Mouse (Mus musculus) forebrain, embryonic 12.5 days (tissue): ENCODE measurements around the gene Irs4. TPM values are rescaled to one million over a fixed set of nuclear protein-coding genes. Genes with fewer than 3 reads are reported as not detected.

ENCODE experiments used
- ATAC-seq: fragments of 200-750 bp; cut with Nextera tagmentation; 2 replicates; pipeline ENCODE4 v1.8.0; 2017; ENCODE audit warnings: moderate TSS enrichment; ENCODE audit not compliant: low FRiP score
- H3K27ac ChIP-seq: fragments of 300-500 bp; sonication (generic); 2 replicates; pipeline ENCODE4 v1.5.1; 2016; ENCODE audit warnings: mild to moderate bottlenecking
- H3K27me3 ChIP-seq: fragments of 300-500 bp; sonication (generic); 2 replicates; pipeline ENCODE4 v1.6.1; 2016; ENCODE audit warnings: mild to moderate bottlenecking
- H3K36me3 ChIP-seq: fragments of 300-500 bp; sonication (generic); replicated peaks from 2 replicates; pipeline ENCODE4 v1.6.1; 2016; ENCODE audit warnings: mild to moderate bottlenecking
- H3K4me1 ChIP-seq: fragments of 300-500 bp; sonication (generic); 2 replicates; pipeline ENCODE4 v1.6.1; 2016
- H3K4me2 ChIP-seq: fragments of 300-500 bp; sonication (generic); 2 replicates; pipeline ENCODE4 v1.6.1; 2016; ENCODE audit warnings: mild to moderate bottlenecking, moderate library complexity
- H3K4me3 ChIP-seq: fragments of 300-500 bp; sonication (generic); replicated peaks from 2 replicates; pipeline ENCODE4 v1.5.1; 2016; ENCODE audit warnings: mild to moderate bottlenecking
- H3K9ac ChIP-seq: fragments of 300-500 bp; sonication (generic); 2 replicates; pipeline ENCODE4 v1.6.1; 2016; ENCODE audit warnings: mild to moderate bottlenecking
- H3K9me3 ChIP-seq: fragments of 300-500 bp; sonication (generic); 2 replicates; pipeline ENCODE4 v1.6.1; 2016
- WGBS: fragments of 180-500 bp; shearing (Covaris S2); methylation state at CpG from one replicate; pipeline ENCODE4 v1.1.7; 2016; 5-methylcytosine and 5-hydroxymethylcytosine counted together
- polyA plus RNA-seq: library from polyadenylated mRNA; unstranded; fragments of >200 nt; fragmentation: Nextera tagmentation; extraction: Ambion mirVana; gene quantifications from 2 replicates; pipeline ENCODE4 v1.2.1, GENCODE M21; 2016

The Irs4 gene
- polyA plus RNA-seq, result 2.6 and 3.0 TPM in 2 replicates

DNA sequence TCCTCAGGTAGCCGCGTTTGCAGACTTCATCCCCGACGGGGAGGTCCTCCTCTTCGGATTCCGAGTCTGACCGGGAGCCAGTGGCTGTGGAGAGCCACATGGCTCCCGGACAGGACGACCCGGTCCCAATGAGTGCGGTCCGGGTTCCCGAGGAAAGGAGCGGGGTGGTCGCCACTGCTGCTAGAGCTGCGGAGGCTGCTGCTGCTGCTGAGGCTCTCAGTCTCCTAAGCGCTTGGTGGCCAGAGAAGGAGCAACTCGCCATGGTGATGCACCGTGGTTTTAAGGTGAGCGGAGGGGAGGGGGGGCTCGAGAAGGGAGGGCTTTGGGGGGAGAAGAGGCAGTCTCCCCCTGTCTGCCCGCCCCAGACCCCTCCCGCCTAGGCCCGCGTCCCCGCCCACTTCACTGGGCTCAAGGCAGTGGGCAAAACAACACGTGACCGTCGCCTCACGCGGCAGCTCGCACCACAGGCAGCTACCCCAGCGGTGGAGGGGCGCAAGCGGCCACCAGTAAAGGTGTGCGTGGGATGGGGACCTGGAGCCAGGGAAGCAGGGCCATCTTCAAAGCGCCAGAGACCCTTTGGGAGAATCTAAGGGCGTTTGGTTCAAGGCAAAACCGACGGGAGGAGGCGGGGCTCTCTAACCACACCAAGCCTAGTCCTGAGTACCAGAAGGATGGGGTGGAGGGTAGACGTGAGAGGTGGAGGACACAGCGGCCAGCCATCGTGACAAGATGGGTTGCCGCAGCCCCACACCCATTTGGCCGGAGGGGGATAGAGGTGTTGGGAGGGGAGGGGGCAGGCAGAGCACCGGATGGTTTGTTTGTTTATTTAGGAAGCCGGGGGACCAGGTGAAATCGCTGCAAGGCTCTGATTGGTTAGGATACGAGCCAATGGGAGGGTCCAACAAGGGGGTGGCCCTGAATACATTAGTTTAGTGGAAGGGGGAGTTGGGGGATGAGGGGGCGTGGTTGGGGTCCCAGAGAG is at the start of gene Irs4:
Irs4 (minus strand) TSS at position 327 of the 982 bp plus-strand sequence.
- H3K9me3 ChIP-seq, result no peaks in the 10 kb centered on the region
- peak; percentile 86 for ATAC-seq
- H3K9ac ChIP-seq, result 0 out of 2 replicates have a peak within 1 kb of the TSS, but pooled peaks have one; percentile 21
- H3K4me3 ChIP-seq, result peak within 1 kb of the TSS; percentile 45
- H3K36me3 ChIP-seq, result no peaks in the 10 kb centered on the region
- peak within 1 kb of the TSS; percentile 59 for H3K4me2 ChIP-seq
- H3K27me3 ChIP-seq, result peaks cover 66% of the 10 kb centered on the region
- H3K4me1 ChIP-seq, result no peaks in the 10 kb centered on the region; the same call in none of the 2 replicates
- WGBS, result 17% methylated on average over 49 of the region's 51 CpGs
- no peak within 1 kb of the TSS for H3K27ac ChIP-seq

DNA sequence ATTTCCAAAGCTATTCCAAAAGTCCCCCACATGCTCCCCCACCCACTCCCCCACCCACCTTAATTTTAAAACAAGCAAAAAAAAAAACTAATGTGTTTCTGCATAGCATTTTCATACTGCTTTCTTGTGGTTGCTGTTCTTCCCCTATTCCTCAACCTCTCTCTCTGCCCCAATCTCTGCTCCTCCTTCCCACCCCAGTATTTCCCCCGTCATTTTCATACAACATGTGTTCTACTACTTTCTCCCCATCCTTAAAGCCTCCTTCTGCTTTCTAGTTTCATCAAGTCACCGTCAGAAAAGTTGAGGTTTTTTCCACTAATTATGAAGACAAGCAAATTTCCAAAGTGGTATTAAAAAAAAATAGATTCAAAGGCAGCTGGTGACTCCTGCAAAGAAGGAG is 25.3 kb upstream of the Irs4 start:
- Histone ChIP-seq H3K4me2 (no peak overlapping the region), H3K9me3 (no peaks in the 10 kb centered on the region), H3K27me3 (0 out of 2 replicates have a peak, but pooled peaks cover 3% of the 10 kb centered on the region), H3K4me1 (no peaks in the 10 kb centered on the region), H3K4me3 (no peak overlapping the region), H3K9ac (no peak overlapping the region), H3K36me3 (no peaks in the 10 kb centered on the region), H3K27ac (no peak overlapping the region)
- 80% methylated on average over 2 of the region's 2 CpGs for WGBS
- no peak for ATAC-seq

DNA sequence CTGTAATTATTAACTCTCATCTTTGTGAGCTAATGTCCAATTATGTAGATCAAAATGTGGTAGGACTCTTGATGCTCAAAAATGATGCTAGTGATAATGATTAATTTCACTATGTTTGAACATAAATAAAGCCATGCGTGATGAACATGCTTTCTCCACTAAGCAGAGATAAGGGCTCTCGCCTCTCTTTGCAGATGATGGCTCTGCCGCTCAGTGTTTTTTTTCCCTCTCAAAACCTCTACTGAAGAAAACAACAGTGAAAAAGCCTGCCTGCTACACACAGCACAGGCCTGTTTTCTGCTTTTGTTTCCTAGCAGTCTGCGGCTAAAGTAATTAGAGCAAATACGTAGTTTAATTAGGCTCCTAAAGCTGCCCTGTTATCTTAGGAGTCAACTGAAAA is 4.5 kb upstream of the Irs4 start:
- H3K27me3 ChIP-seq, result peaks cover 27% of the 10 kb centered on the region
- H3K4me2 ChIP-seq, result no peak overlapping the region
- H3K9ac ChIP-seq, result no peak overlapping the region
- ATAC-seq, result no peak
- no peak overlapping the region for H3K4me3 ChIP-seq
- no peaks in the 10 kb centered on the region for H3K4me1 ChIP-seq
- H3K9me3 ChIP-seq, result no peaks in the 10 kb centered on the region
- WGBS, result 37% methylated on average over 5 of the region's 5 CpGs
- H3K27ac ChIP-seq, result no peak overlapping the region
- no peaks in the 10 kb centered on the region for H3K36me3 ChIP-seq

DNA sequence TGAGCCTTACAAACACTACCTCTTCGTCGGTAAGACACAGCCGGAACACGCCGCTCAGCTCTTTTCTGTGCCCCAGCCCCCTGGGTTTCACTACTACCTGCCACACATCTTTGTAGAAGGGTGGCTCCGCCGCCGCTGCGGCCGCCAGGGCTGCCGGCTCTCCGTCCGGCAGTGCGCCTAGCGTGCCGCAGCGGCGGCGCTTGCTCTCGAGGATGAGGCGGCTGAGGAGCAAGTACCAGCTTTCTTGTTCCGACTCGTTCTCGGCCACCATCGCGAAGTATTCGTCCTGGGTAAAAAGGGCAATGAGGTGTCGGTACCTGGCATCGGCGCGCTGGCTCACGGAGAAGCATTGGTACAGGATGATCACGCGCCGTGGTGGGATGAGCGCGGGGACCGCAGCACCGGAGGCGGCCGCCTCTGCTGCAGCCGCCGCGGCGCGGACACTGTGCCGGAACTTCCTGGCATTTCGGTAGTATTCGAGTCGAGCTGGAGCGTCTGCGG is 622 bp downstream of the Irs4 start:
- Histone ChIP-seq H3K36me3 (no peaks in the 10 kb centered on the region), H3K27me3 (peaks cover 71% of the 10 kb centered on the region), H3K27ac (no peak overlapping the region), H3K4me3 (peak overlapping the region; percentile 45), H3K9me3 (no peaks in the 10 kb centered on the region), H3K9ac (no peak overlapping the region), H3K4me1 (no peaks in the 10 kb centered on the region; the same call in none of the 2 replicates), H3K4me2 (peak overlapping the region; percentile 59)
- peak; percentile 21 for ATAC-seq
- 19% methylated on average over 52 of the region's 52 CpGs for WGBS

DNA sequence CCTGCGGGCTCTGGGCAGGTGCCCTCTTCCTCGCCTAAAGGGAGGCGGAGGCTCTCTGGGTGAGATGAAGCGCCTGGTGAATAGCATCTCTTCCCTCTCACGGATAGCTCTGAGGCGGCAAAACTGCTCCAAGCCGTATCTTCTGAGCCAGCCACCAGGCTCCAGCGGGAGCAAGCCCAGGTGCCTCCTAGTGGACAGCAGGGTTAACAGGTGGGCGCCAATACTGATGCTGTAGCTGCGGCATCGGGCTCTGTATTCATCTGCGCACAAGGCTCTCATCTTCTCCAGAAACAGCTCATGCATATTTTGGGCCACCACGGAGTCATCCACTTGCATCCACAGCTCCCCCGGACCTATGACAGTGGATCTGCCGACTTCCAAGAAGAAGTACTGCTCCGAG is 1.1 kb downstream of the Irs4 start:
- Histone ChIP-seq H3K4me2 (peak overlapping the region; percentile 59), H3K9ac (no peak overlapping the region), H3K9me3 (no peaks in the 10 kb centered on the region), H3K4me3 (peak overlapping the region; percentile 45), H3K27ac (no peak overlapping the region), H3K4me1 (no peaks in the 10 kb centered on the region; the same call in none of the 2 replicates), H3K27me3 (peaks cover 71% of the 10 kb centered on the region), H3K36me3 (no peaks in the 10 kb centered on the region)
- WGBS, result 20% methylated on average over 16 of the region's 16 CpGs
- no peak for ATAC-seq

DNA sequence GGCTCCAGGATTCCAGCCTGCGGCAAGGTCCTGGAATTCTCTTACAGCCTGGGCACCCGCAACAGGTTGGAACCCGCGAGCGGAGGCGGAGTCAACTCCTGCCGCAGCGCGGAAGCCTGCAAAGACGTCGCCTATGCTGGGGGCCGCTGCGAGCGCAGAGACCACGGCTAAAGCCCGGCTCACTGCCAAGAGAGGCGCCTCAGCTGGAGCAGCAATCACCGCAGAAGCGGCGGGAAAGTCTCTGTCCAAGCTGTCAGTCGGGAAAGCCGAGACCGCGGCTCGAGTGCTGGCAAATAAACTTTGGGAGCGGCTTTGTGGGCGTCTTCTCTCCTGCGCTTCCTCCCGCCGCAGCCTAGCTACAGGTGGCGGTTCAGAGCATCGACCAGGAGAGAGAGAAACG is 3.3 kb downstream of the Irs4 start:
- no peaks in the 10 kb centered on the region for H3K36me3 ChIP-seq
- H3K27me3 ChIP-seq, result peaks cover 65% of the 10 kb centered on the region
- 17% methylated on average over 31 of the region's 33 CpGs for WGBS
- H3K27ac ChIP-seq, result no peak overlapping the region
- H3K9ac ChIP-seq, result no peak overlapping the region
- H3K4me1 ChIP-seq, result no peaks in the 10 kb centered on the region; the same call in none of the 2 replicates
- no peaks in the 10 kb centered on the region for H3K9me3 ChIP-seq
- H3K4me2 ChIP-seq, result peak overlapping the region; percentile 58
- peak overlapping the region; percentile 37 for H3K4me3 ChIP-seq
- ATAC-seq, result no peak

Other genes starting within 250 kb of the Irs4 start
- 11.9 and 13.8 TPM in 2 replicates for gene Col4a5, start 249.9 kb downstream of the Irs4 start, polyA plus RNA-seq
- not detected in 2 replicates for gene Gm15294, start 150.0 kb upstream of the Irs4 start, polyA plus RNA-seq